Mouse (Mus musculus) liver, embryonic 15.5 days (tissue): ENCODE measurements around the gene Rreb1. TPM values are rescaled to one million over a fixed set of nuclear protein-coding genes. Genes with fewer than 3 reads are reported as not detected.

ENCODE experiments used
- ATAC-seq: fragments of 200-750 bp; cut with Nextera tagmentation; 2 replicates; pipeline ENCODE4 v1.8.0; 2017; ENCODE audit warnings: moderate number of reproducible peaks, mild to moderate bottlenecking, moderate library complexity; ENCODE audit not compliant: insufficient read depth
- H3K27ac ChIP-seq: fragments of 300-500 bp; sonication (generic); replicated peaks from 2 replicates; pipeline ENCODE4 v1.5.1; 2015; ENCODE audit warnings: mild to moderate bottlenecking, inconsistent platforms
- H3K27me3 ChIP-seq: fragments of 300-500 bp; sonication (generic); 2 replicates; pipeline ENCODE4 v1.6.1; 2015; ENCODE audit warnings: mild to moderate bottlenecking, inconsistent platforms
- H3K36me3 ChIP-seq: fragments of 300-500 bp; sonication (generic); replicated peaks from 2 replicates; pipeline ENCODE4 v1.6.1; 2015; ENCODE audit warnings: moderate library complexity, mild to moderate bottlenecking, inconsistent platforms
- H3K4me1 ChIP-seq: fragments of 300-500 bp; sonication (generic); replicated peaks from 2 replicates; pipeline ENCODE4 v1.6.1; 2015; ENCODE audit warnings: inconsistent platforms
- H3K4me2 ChIP-seq: fragments of 300-500 bp; sonication (generic); 2 replicates; pipeline ENCODE4 v1.6.1; 2015; ENCODE audit warnings: moderate library complexity, mild to moderate bottlenecking, inconsistent platforms
- H3K4me3 ChIP-seq: fragments of 300-500 bp; sonication (generic); replicated peaks from 2 replicates; pipeline ENCODE4 v1.5.1; 2015; ENCODE audit warnings: mild to moderate bottlenecking, inconsistent platforms
- H3K9ac ChIP-seq: fragments of 300-500 bp; sonication (generic); 2 replicates; pipeline ENCODE4 v1.6.1; 2015; ENCODE audit warnings: moderate library complexity, mild to moderate bottlenecking, inconsistent platforms
- H3K9me3 ChIP-seq: fragments of 300-500 bp; sonication (generic); replicated peaks from 2 replicates; pipeline ENCODE4 v1.6.1; 2016; ENCODE audit warnings: inconsistent platforms
- WGBS: fragments of 180-500 bp; shearing (Covaris S2); methylation state at CpG from one replicate; pipeline ENCODE4 v1.1.7; 2015; ENCODE audit warnings: mixed read lengths; ENCODE audit not compliant: insufficient replicate concordance; 5-methylcytosine and 5-hydroxymethylcytosine counted together
- polyA plus RNA-seq: library from polyadenylated mRNA; unstranded; fragments of >200 nt; fragmentation: Nextera tagmentation; extraction: Ambion mirVana; gene quantifications from 2 replicates; pipeline ENCODE4 v1.2.1, GENCODE M21; 2015

Gene Rreb1
- polyA plus RNA-seq, 1 experiment from 2014 or later, result 5.4 TPM

DNA sequence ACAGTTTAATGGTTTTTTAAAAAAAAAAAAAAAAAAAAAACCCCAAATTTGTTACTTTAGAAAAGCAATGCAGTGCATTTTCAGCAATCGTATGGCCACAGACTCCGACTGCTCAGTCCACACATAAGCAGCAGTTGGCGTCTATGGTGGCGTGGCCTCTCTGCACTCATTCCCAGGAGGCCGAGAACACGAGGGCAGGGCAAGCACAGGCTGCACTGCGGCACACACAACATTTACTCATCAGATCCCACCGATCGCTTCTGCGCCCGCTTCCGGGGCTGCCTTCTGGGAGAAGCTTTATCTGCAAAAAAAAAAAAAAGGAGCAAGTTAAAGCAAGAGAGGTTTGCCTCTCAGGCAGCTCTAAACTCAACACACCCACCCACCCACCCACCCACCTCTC, 201.3 kb downstream of the Rreb1 start:
- no peaks in the 10 kb centered on the region for H3K27me3 ChIP-seq
- whole genome bisulfite sequencing, result 86% methylated on average over 12 of the region's 12 CpGs
- peaks cover 3% of the 10 kb centered on the region; the same call in 1 of the 2 replicates for H3K4me1 ChIP-seq
- no peak overlapping the region for H3K4me2 ChIP-seq
- ATAC-seq, result no peak
- H3K4me3 ChIP-seq, result no peak overlapping the region
- no peak overlapping the region for H3K9ac ChIP-seq
- H3K36me3 ChIP-seq, result peaks cover 88% of the 10 kb centered on the region
- no peaks in the 10 kb centered on the region for H3K9me3 ChIP-seq
- H3K27ac ChIP-seq, result no peak overlapping the region

- WGBS, result 88% methylated on average over 10 of the region's 10 CpGs
- no peaks in the 10 kb centered on the region for H3K27me3 ChIP-seq
- H3K4me1 ChIP-seq, result no peaks in the 10 kb centered on the region; the same call in 1 of the 2 replicates
- H3K9me3 ChIP-seq, result no peaks in the 10 kb centered on the region
- no peak overlapping the region for H3K4me3 ChIP-seq
- no peak overlapping the region for H3K4me2 ChIP-seq
- H3K36me3 ChIP-seq, result peaks cover 93% of the 10 kb centered on the region
- no peak for ATAC-seq
- H3K9ac ChIP-seq, result no peak overlapping the region
- H3K27ac ChIP-seq, result no peak overlapping the region
Measured at GRCm38 (mm10) chr13:37980346-37980745, 202.1 kb downstream of the Rreb1 start.

- Histone ChIP-seq H3K27ac (no peak overlapping the region), H3K27me3 (no peaks in the 10 kb centered on the region), H3K9me3 (no peaks in the 10 kb centered on the region), H3K4me2 (no peak overlapping the region), H3K9ac (no peak overlapping the region), H3K4me1 (no peaks in the 10 kb centered on the region; the same call in 1 of the 2 replicates), H3K4me3 (no peak overlapping the region), H3K36me3 (peaks cover 91% of the 10 kb centered on the region)
- no peak for ATAC-seq
- 79% methylated on average over 5 of the region's 5 CpGs for WGBS
Measured at GRCm38 (mm10) chr13:37981063-37981462, 202.9 kb downstream of the Rreb1 start.

DNA sequence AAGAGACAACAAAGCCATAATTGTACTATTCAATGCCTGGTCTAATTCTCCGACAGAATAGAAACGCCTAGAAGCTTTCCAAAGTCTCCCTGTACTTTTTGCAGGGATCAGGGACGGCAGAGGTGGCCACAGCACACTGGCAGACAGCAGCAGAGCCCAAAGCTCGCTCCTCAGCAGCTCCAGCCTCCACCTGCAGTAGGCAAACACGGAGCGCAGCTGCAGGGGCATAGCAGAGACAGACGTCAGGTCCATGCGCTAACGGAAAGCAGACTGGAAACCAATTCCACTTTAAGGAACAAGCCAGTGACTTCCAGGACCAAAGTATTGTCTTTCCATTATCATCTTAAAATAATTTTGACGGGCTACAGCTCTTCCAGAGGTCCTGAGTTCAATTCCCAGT, 208.0 kb downstream of the Rreb1 start:
- Histone ChIP-seq H3K9me3 (no peaks in the 10 kb centered on the region), H3K27ac (no peak overlapping the region), H3K4me2 (no peak overlapping the region), H3K27me3 (no peaks in the 10 kb centered on the region), H3K4me1 (peaks cover 9% of the 10 kb centered on the region), H3K36me3 (peaks cover 94% of the 10 kb centered on the region), H3K9ac (no peak overlapping the region), H3K4me3 (no peak overlapping the region)
- 86% methylated on average over 10 of the region's 10 CpGs for WGBS
- no peak for ATAC-seq

DNA sequence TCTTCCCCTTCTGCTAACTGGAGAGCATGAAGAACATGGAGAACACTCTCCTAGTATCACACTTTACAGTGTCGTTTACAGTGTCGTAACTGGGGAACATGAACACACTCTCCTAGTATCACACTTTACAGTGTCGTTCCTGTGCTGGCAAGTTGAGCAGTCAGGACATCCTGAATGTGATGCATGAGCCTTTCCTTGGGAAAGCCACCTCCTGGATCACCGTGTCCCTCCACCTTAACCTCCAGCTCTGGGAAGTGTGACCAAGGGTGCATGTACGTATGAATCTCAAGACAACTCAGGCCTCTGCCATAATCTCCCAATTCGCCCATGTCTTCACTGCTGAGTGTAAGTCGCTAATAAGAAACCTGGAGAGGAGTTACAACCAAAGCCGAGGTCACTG, 211.5 kb downstream of the Rreb1 start:
- ATAC-seq, result no peak
- Histone ChIP-seq H3K9ac (no peak overlapping the region), H3K27ac (no peak overlapping the region), H3K27me3 (no peaks in the 10 kb centered on the region), H3K9me3 (no peaks in the 10 kb centered on the region), H3K36me3 (peaks cover 68% of the 10 kb centered on the region), H3K4me2 (no peak overlapping the region), H3K4me1 (peaks cover 25% of the 10 kb centered on the region), H3K4me3 (no peak overlapping the region)
- 78% methylated on average over 8 of the region's 8 CpGs for WGBS

- Histone ChIP-seq H3K36me3 (peaks cover 40% of the 10 kb centered on the region), H3K27ac (peak overlapping the region; percentile 91), H3K4me3 (peak overlapping the region; percentile 92), H3K4me1 (peaks cover 30% of the 10 kb centered on the region), H3K27me3 (no peaks in the 10 kb centered on the region), H3K4me2 (peak overlapping the region; percentile 74), H3K9ac (peak overlapping the region; percentile 94), H3K9me3 (no peaks in the 10 kb centered on the region)
- 8% methylated on average over 10 of the region's 10 CpGs for WGBS
- ATAC-seq, result no peak
Measured at GRCm38 (mm10) chr13:37992638-37993371, 214.6 kb downstream of the Rreb1 start.

DNA sequence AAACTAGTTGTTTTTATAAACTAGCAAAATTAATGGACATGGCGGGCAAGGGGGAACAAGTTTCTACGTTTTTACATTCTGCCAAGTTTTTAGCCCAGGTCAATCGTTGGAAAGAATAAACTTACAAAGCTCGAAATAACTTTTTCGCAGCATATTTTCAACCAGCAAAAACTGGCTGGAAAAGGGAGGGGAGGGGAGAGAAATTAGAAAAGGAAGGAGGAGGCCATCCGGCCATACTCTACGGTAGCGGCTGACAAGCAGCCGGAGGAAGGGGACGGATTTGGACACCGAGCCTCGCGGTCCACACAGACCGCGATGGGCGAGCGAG, 215.1 kb downstream of the Rreb1 start:
- under 1% methylated on average over 17 of the region's 17 CpGs for WGBS
- H3K27ac ChIP-seq, result peak overlapping the region; percentile 91
- peak overlapping the region; percentile 94 for H3K9ac ChIP-seq
- peaks cover 35% of the 10 kb centered on the region for H3K36me3 ChIP-seq
- peak overlapping the region; percentile 74 for H3K4me2 ChIP-seq
- no peaks in the 10 kb centered on the region for H3K9me3 ChIP-seq
- ATAC-seq, result no peak
- peaks cover 2% of the 10 kb centered on the region; the same call in 1 of the 2 replicates for H3K27me3 ChIP-seq
- peak overlapping the region; percentile 92 for H3K4me3 ChIP-seq
- peaks cover 34% of the 10 kb centered on the region for H3K4me1 ChIP-seq

DNA sequence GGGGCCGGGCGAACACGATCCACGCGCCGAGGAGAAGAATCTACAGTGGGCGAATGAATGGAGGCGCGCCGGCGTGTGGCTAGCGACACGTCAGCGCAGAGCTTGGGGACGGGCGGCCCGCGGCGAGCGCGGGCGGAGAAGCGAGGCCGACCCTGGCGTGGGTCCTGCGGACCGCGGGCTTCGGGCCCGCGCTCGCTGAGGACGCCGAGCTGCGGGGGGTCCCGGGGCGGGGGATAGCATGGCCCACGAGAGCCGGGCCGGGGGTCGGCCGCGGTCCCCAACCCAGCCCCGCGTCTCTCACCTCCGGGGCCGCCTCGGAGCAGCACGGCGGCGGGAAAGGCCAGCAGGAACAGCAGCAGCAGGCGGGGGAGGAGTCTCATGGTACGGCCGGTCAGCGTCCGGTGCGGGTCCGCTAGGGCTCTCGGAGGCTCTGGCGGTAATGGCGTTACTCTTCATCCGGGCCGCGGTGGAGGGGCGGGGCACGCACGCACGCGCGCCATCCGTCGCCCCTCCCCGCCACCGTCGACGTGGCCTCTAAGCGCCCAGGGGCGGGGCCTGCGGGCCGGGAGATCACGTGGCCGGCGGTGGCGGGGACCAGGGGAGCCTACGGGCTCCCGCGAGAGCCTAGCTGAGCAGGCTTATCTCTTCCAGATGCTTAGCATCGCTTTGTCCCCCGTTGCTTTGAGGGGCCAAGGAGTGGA, 215.7 kb downstream of the Rreb1 start, which contains the start of gene Ssr1:
TSS of gene Ssr1 (minus strand) at position 514 of the 701 bp plus-strand sequence.
- under 1% methylated on average over 89 of the region's 89 CpGs for WGBS
- Histone ChIP-seq H3K27me3 (peaks cover 5% of the 10 kb centered on the region; the same call in 1 of the 2 replicates), H3K4me1 (peaks cover 39% of the 10 kb centered on the region), H3K9ac (peak within 1 kb of the TSS; percentile 94), H3K4me3 (peak within 1 kb of the TSS; percentile 92), H3K4me2 (peak within 1 kb of the TSS; percentile 74), H3K9me3 (no peaks in the 10 kb centered on the region), H3K27ac (peak within 1 kb of the TSS; percentile 91), H3K36me3 (peaks cover 30% of the 10 kb centered on the region)
- peak; percentile 96 for ATAC-seq

DNA sequence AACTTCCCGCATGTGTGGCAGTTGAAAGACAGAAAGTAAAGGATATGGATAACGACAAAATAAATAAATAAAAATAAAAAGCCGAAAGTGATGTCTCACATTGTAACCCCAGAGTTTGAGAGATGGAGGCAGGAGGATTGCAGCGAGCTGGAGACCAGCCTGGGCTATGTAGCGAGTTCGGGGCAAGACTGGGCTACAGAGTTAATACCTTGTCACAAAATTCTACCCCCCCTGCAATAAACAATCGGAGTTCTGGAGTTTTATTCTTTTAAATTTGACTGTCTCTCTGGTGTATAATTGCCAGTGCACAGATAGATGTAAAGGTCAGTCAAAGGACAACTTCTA, 216.2 kb downstream of the Rreb1 start:
- peaks cover 5% of the 10 kb centered on the region; the same call in 1 of the 2 replicates for H3K27me3 ChIP-seq
- ATAC-seq, result peak; percentile 34
- H3K4me2 ChIP-seq, result peak overlapping the region; percentile 74
- H3K4me1 ChIP-seq, result peaks cover 44% of the 10 kb centered on the region
- no peaks in the 10 kb centered on the region for H3K9me3 ChIP-seq
- 0 out of 2 replicates have a peak overlapping the region, but pooled peaks have one; percentile 3 for H3K9ac ChIP-seq
- peak overlapping the region; percentile 92 for H3K4me3 ChIP-seq
- H3K36me3 ChIP-seq, result peaks cover 24% of the 10 kb centered on the region
- WGBS, result 14% methylated on average over 7 of the region's 7 CpGs
- H3K27ac ChIP-seq, result peak overlapping the region; percentile 65

DNA sequence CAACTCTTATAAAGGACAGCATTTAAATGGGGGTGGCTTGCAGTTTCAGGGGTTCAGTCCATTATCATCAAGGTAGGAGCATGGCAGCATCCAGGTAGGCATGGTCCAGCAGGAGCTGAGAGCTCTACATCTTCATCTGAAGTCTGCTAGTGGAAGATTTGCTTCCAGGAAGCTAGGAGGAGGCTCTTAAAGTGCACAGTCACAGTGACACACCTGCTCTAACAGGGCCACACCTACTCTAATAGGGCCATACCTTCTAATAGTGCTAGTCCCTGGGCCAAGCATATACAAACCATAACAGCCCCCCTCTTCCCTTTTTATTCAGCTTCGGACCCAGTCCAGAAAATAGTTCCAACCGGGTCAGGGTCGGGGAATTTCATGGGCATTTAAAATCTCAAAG, 221.5 kb downstream of the Rreb1 start:
- ATAC-seq, result peak; percentile 95
- peak overlapping the region; percentile 35 for H3K4me2 ChIP-seq
- H3K4me3 ChIP-seq, result no peak overlapping the region
- H3K4me1 ChIP-seq, result peaks cover 30% of the 10 kb centered on the region
- no peaks in the 10 kb centered on the region for H3K9me3 ChIP-seq
- H3K27ac ChIP-seq, result peak overlapping the region; percentile 74
- WGBS, result 79% methylated on average over 3 of the region's 3 CpGs
- H3K36me3 ChIP-seq, result no peaks in the 10 kb centered on the region
- no peak overlapping the region for H3K9ac ChIP-seq
- H3K27me3 ChIP-seq, result peaks cover 13% of the 10 kb centered on the region; the same call in 1 of the 2 replicates
